20 mouse cellular contexts compared by ENCODE assay signal in genomic region chr9:42652309-42652708, GRCm38 (mm10).
DNase-seq lines count a peak whose midpoint lies in the region; ATAC-seq and TF ChIP-seq lines count a peak whose summit lies in the region.
"Had no signal": no experiment of that assay in that cellular context is flagged by ENCODE, and none has a peak within 500 bp of the region (broad histone marks: within the 10 kb centered on the region; RNA-seq: fewer than 3 reads in every experiment).

No protein-coding gene starts in this region.

- no peaks in the 10 kb centered on the region for H3K36me3 ChIP-seq in forebrain, embryonic 10.5 days (replicated peaks)
- H3K36me3 ChIP-seq in forebrain, embryonic 14.5 days (ENCODE audit: control insufficient read depth, insufficient read depth, low read length): no peaks in the 10 kb centered on the region
- no peaks in the 10 kb centered on the region for H3K36me3 ChIP-seq in forebrain, postnatal 0 days (ENCODE audit: insufficient read depth)
- H3K36me3 ChIP-seq in forebrain, embryonic 13.5 days (ENCODE audit: poor library complexity, severe bottlenecking): no peaks in the 10 kb centered on the region
- no peaks in the 10 kb centered on the region for H3K36me3 ChIP-seq in midbrain, embryonic 11.5 days (ENCODE audit: control insufficient read depth, insufficient read depth, low read length)
- no peaks in the 10 kb centered on the region for H3K36me3 ChIP-seq in midbrain, embryonic 16.5 days (ENCODE audit: control insufficient read depth, insufficient read depth, low read length)
- H3K36me3 ChIP-seq in midbrain, embryonic 13.5 days: no peaks in the 10 kb centered on the region
- H3K36me3 ChIP-seq in liver, embryonic 11.5 days (ENCODE audit: control insufficient read depth, insufficient read depth, low read length): no peaks in the 10 kb centered on the region
- H3K36me3 ChIP-seq: embryonic facial prominence, embryonic 10.5 days; embryonic facial prominence, embryonic 12.5 days; forebrain, embryonic 15.5 days; G1E had no signal

- no peak for TF ChIP-seq CTCF in forebrain, postnatal 0 days (IDR thresholded peaks at IDR 0.05; ENCODE audit: low read depth)

- no peak overlapping the region for H3K4me2 ChIP-seq in forebrain, embryonic 14.5 days (ENCODE audit: low read length)
- no peak overlapping the region for H3K4me2 ChIP-seq in forebrain, postnatal 0 days (ENCODE audit: low read depth)
- no peak overlapping the region for H3K4me2 ChIP-seq in forebrain, embryonic 13.5 days
- H3K4me2 ChIP-seq in midbrain, embryonic 11.5 days: no peak overlapping the region
- H3K4me2 ChIP-seq in midbrain, embryonic 16.5 days (ENCODE audit: low read length): no peak overlapping the region
- H3K4me2 ChIP-seq in midbrain, embryonic 13.5 days (replicated peaks): no peak overlapping the region
- H3K4me2 ChIP-seq in liver, embryonic 11.5 days: no peak overlapping the region
- H3K4me2 ChIP-seq: embryonic facial prominence, embryonic 12.5 days; forebrain, embryonic 15.5 days had no signal

- no peak for DNase-seq in forebrain, embryonic 10.5 days (ENCODE audit: extremely low spot score, low spot score)
- no peak for DNase-seq in forebrain, embryonic 14.5 days (ENCODE audit: low spot score)
- DNase-seq in forebrain, postnatal 0 days: no peak
- DNase-seq in midbrain, embryonic 11.5 days (ENCODE audit: low spot score, missing footprints): no peak
- DNase-seq in liver, embryonic 11.5 days (ENCODE audit: low spot score): no peak
- DNase-seq: cerebellum, adult 11-12 months; cerebellum, adult 2 months; cerebellum, adult 9-10 months; cerebellum, postnatal 10 days; cerebellum, postnatal 25 days had no signal

- ATAC-seq in forebrain, embryonic 14.5 days: no peak
- peak; percentile 79 for ATAC-seq in forebrain, postnatal 0 days
- ATAC-seq in forebrain, embryonic 13.5 days: no peak
- peak; percentile 30; the same call in 1 of the 2 replicates for ATAC-seq in midbrain, embryonic 11.5 days (ENCODE audit: low FRiP score)
- ATAC-seq in midbrain, embryonic 16.5 days: no peak
- peak; percentile 53 for ATAC-seq in midbrain, embryonic 13.5 days
- ATAC-seq in liver, embryonic 11.5 days (replicated peaks; ENCODE audit: low FRiP score): no peak
- ATAC-seq: activated CD4-positive, CD25-positive, alpha-beta regulatory T cell, adult 4 months; CD4-positive, CD25-positive, alpha-beta regulatory T cell, adult 4 months; forebrain, embryonic 15.5 days; Patski had no signal

- no peak overlapping the region for H3K4me3 ChIP-seq in forebrain, embryonic 10.5 days
- H3K4me3 ChIP-seq in forebrain, embryonic 14.5 days (ENCODE audit: low read depth, low read length): no peak overlapping the region
- H3K4me3 ChIP-seq in forebrain, postnatal 0 days (ENCODE audit: low read depth, low read length): no peak overlapping the region
- H3K4me3 ChIP-seq in forebrain, embryonic 13.5 days: no peak overlapping the region
- no peak overlapping the region for H3K4me3 ChIP-seq in midbrain, embryonic 11.5 days (ENCODE audit: low read depth, low read length)
- no peak overlapping the region for H3K4me3 ChIP-seq in midbrain, embryonic 16.5 days (ENCODE audit: low read depth, low read length)
- H3K4me3 ChIP-seq in midbrain, embryonic 13.5 days (replicated peaks): no peak overlapping the region
- no peak overlapping the region for H3K4me3 ChIP-seq in liver, embryonic 11.5 days (ENCODE audit: low read depth, low read length)
- H3K4me3 ChIP-seq: embryonic facial prominence, embryonic 10.5 days; embryonic facial prominence, embryonic 12.5 days; forebrain, embryonic 15.5 days had no signal

- H3K27me3 ChIP-seq in forebrain, embryonic 10.5 days (ENCODE audit: poor library complexity, severe bottlenecking): no peaks in the 10 kb centered on the region
- H3K27me3 ChIP-seq in forebrain, embryonic 14.5 days (replicated peaks; ENCODE audit: control insufficient read depth, insufficient read depth, low read length): no peaks in the 10 kb centered on the region
- H3K27me3 ChIP-seq in forebrain, postnatal 0 days (ENCODE audit: insufficient read depth, low read length): no peaks in the 10 kb centered on the region
- no peaks in the 10 kb centered on the region; the same call in 1 of the 2 replicates for H3K27me3 ChIP-seq in forebrain, embryonic 13.5 days
- no peaks in the 10 kb centered on the region for H3K27me3 ChIP-seq in midbrain, embryonic 11.5 days (ENCODE audit: control insufficient read depth, insufficient read depth, low read length)
- H3K27me3 ChIP-seq in midbrain, embryonic 16.5 days (ENCODE audit: control insufficient read depth, insufficient read depth, low read depth, low read length): no peaks in the 10 kb centered on the region
- H3K27me3 ChIP-seq in midbrain, embryonic 13.5 days: no peaks in the 10 kb centered on the region
- H3K27me3 ChIP-seq in liver, embryonic 11.5 days (replicated peaks; ENCODE audit: control insufficient read depth, insufficient read depth, low read length): no peaks in the 10 kb centered on the region
- H3K27me3 ChIP-seq: embryonic facial prominence, embryonic 12.5 days; forebrain, embryonic 15.5 days had no signal

- peaks cover 24% of the 10 kb centered on the region; the same call in 1 of the 2 replicates for H3K4me1 ChIP-seq in forebrain, embryonic 10.5 days
- no peaks in the 10 kb centered on the region; the same call in 1 of the 2 replicates for H3K4me1 ChIP-seq in forebrain, embryonic 14.5 days (ENCODE audit: control insufficient read depth, insufficient read depth, low read length)
- H3K4me1 ChIP-seq in forebrain, postnatal 0 days (ENCODE audit: insufficient read depth): no peaks in the 10 kb centered on the region
- peaks cover 15% of the 10 kb centered on the region for H3K4me1 ChIP-seq in forebrain, embryonic 13.5 days
- peaks cover 19% of the 10 kb centered on the region for H3K4me1 ChIP-seq in midbrain, embryonic 11.5 days (ENCODE audit: control insufficient read depth, insufficient read depth, low read length)
- H3K4me1 ChIP-seq in midbrain, embryonic 16.5 days (ENCODE audit: control insufficient read depth, insufficient read depth, low read length): peaks cover 14% of the 10 kb centered on the region
- peaks cover 37% of the 10 kb centered on the region for H3K4me1 ChIP-seq in midbrain, embryonic 13.5 days (replicated peaks)
- no peaks in the 10 kb centered on the region for H3K4me1 ChIP-seq in liver, embryonic 11.5 days (replicated peaks; ENCODE audit: control insufficient read depth, insufficient read depth, low read length)

- H3K9me3 ChIP-seq in forebrain, embryonic 10.5 days: no peaks in the 10 kb centered on the region
- no peaks in the 10 kb centered on the region for H3K9me3 ChIP-seq in forebrain, embryonic 14.5 days (replicated peaks; ENCODE audit: control insufficient read depth, low read length)
- H3K9me3 ChIP-seq in forebrain, postnatal 0 days (ENCODE audit: low read length): no peaks in the 10 kb centered on the region
- no peaks in the 10 kb centered on the region for H3K9me3 ChIP-seq in forebrain, embryonic 13.5 days (replicated peaks)
- H3K9me3 ChIP-seq in midbrain, embryonic 11.5 days (ENCODE audit: control insufficient read depth, low read length): no peaks in the 10 kb centered on the region
- H3K9me3 ChIP-seq in midbrain, embryonic 16.5 days (replicated peaks; ENCODE audit: control insufficient read depth, low read length, poor library complexity, severe bottlenecking): no peaks in the 10 kb centered on the region
- no peaks in the 10 kb centered on the region for H3K9me3 ChIP-seq in midbrain, embryonic 13.5 days
- no peaks in the 10 kb centered on the region for H3K9me3 ChIP-seq in liver, embryonic 11.5 days (ENCODE audit: control insufficient read depth, low read length)
- H3K9me3 ChIP-seq: embryonic facial prominence, embryonic 10.5 days; embryonic facial prominence, embryonic 12.5 days; forebrain, embryonic 15.5 days had no signal

- H3K9ac ChIP-seq in forebrain, embryonic 14.5 days (ENCODE audit: low read length): no peak overlapping the region
- no peak overlapping the region for H3K9ac ChIP-seq in forebrain, postnatal 0 days
- H3K9ac ChIP-seq in forebrain, embryonic 13.5 days: no peak overlapping the region
- H3K9ac ChIP-seq in midbrain, embryonic 11.5 days (ENCODE audit: low read length): no peak overlapping the region
- no peak overlapping the region for H3K9ac ChIP-seq in midbrain, embryonic 16.5 days (ENCODE audit: low read depth, low read length)
- H3K9ac ChIP-seq in midbrain, embryonic 13.5 days (replicated peaks): no peak overlapping the region
- no peak overlapping the region for H3K9ac ChIP-seq in liver, embryonic 11.5 days (ENCODE audit: low read depth, low read length)
- H3K9ac ChIP-seq: embryonic facial prominence, embryonic 12.5 days; forebrain, embryonic 15.5 days had no signal

- H3K27ac ChIP-seq in forebrain, embryonic 10.5 days: 0 out of 2 replicates have a peak overlapping the region, but pooled peaks have one; percentile 20
- H3K27ac ChIP-seq in forebrain, embryonic 14.5 days (ENCODE audit: low read depth, low read length): no peak overlapping the region
- no peak overlapping the region for H3K27ac ChIP-seq in forebrain, postnatal 0 days (ENCODE audit: low read depth, low read length)
- H3K27ac ChIP-seq in forebrain, embryonic 13.5 days: no peak overlapping the region
- no peak overlapping the region for H3K27ac ChIP-seq in midbrain, embryonic 11.5 days (ENCODE audit: low read depth, low read length)
- no peak overlapping the region for H3K27ac ChIP-seq in midbrain, embryonic 16.5 days (ENCODE audit: low read length)
- 0 out of 2 replicates have a peak overlapping the region, but pooled peaks have one; percentile 30 for H3K27ac ChIP-seq in midbrain, embryonic 13.5 days
- no peak overlapping the region for H3K27ac ChIP-seq in liver, embryonic 11.5 days (ENCODE audit: low read depth, low read length)
- H3K27ac ChIP-seq: embryonic facial prominence, embryonic 10.5 days; embryonic facial prominence, embryonic 12.5 days; forebrain, embryonic 15.5 days had no signal

- WGBS in forebrain, embryonic 10.5 days: 60% methylated on average over 4 of the region's 4 CpGs
- 58% methylated on average over 4 of the region's 4 CpGs for WGBS in forebrain, embryonic 14.5 days
- WGBS in forebrain, postnatal 0 days: 52% methylated on average over 4 of the region's 4 CpGs
- 50% methylated on average over 4 of the region's 4 CpGs for WGBS in forebrain, embryonic 13.5 days
- WGBS in midbrain, embryonic 11.5 days: 54% methylated on average over 4 of the region's 4 CpGs
- WGBS in midbrain, embryonic 16.5 days: 34% methylated on average over 4 of the region's 4 CpGs
- 40% methylated on average over 4 of the region's 4 CpGs for WGBS in midbrain, embryonic 13.5 days
- 56% methylated on average over 4 of the region's 4 CpGs for WGBS in liver, embryonic 11.5 days

Comparison
In these comparisons a context has a peak if more than half of its experiments do, and no peak if none do; other contexts are left out.
1. H3K27ac ChIP-seq: peak in forebrain, embryonic 10.5 days (single experiment) and midbrain, embryonic 13.5 days (single experiment); none in forebrain, embryonic 14.5 days (single experiment), forebrain, postnatal 0 days (single experiment), forebrain, embryonic 13.5 days (single experiment), midbrain, embryonic 11.5 days (single experiment), midbrain, embryonic 16.5 days (single experiment) and liver, embryonic 11.5 days (single experiment).
2. ATAC-seq: peak in forebrain, postnatal 0 days (single experiment), midbrain, embryonic 11.5 days (single experiment) and midbrain, embryonic 13.5 days (single experiment); none in forebrain, embryonic 14.5 days (single experiment), forebrain, embryonic 13.5 days (single experiment), midbrain, embryonic 16.5 days (single experiment) and liver, embryonic 11.5 days (single experiment).